ENCODE assay signal across 14 mouse cellular contexts in the genomic region with DNA sequence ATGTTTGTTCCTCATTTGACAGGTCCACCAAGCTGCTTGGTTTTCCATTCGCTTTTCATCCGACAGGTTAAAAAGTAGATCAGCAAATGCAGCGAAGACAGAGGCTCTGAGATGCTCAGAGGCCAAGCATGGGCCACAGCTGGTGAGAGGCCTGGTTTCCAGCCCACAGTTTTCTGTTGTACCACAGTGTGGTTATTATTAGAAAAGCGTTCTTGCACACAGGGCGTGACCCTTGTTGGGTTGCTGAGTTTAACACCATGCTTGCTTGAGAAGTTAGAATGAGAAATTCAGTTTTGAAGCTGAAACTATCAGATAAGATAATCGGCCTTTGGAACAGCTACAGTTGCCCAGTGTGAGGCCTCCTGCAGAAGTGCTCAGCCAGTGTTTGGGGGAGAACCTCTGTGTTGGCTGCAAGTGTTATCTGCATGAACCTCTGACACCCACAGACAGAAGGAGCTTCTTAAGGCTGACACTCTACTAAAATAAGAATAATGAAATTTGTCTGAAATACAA. TPM values are rescaled to one million over a fixed set of nuclear protein-coding genes. Genes with fewer than 3 reads are reported as not detected.
DNase-seq lines count a peak whose midpoint lies in the region; ATAC-seq and TF ChIP-seq lines count a peak whose summit lies in the region.
"Had no signal": no experiment of that assay in that cellular context is flagged by ENCODE, and none has a peak within 500 bp of the region (broad histone marks: within the 10 kb centered on the region; RNA-seq: fewer than 3 reads in every experiment).

No protein-coding gene starts in this region.

- TF ChIP-seq CTCF in heart, postnatal 0 days (IDR thresholded peaks at IDR 0.05; ENCODE audit: low read depth) = no peak

- H3K4me2 ChIP-seq in heart, postnatal 0 days (ENCODE audit: low read depth, low read length) = no peak overlapping the region
- no peak overlapping the region for H3K4me2 ChIP-seq in forebrain, embryonic 13.5 days
- H3K4me2 ChIP-seq in liver, embryonic 16.5 days (ENCODE audit: low read depth, low read length) = no peak overlapping the region
- H3K4me2 ChIP-seq: hindbrain, embryonic 12.5 days; neural tube, embryonic 13.5 days had no signal

- H3K9me3 ChIP-seq in heart, postnatal 0 days (replicated peaks; ENCODE audit: control insufficient read depth, low read length) = no peaks in the 10 kb centered on the region
- H3K9me3 ChIP-seq in forebrain, embryonic 13.5 days (replicated peaks) = no peaks in the 10 kb centered on the region
- no peaks in the 10 kb centered on the region for H3K9me3 ChIP-seq in liver, embryonic 16.5 days (replicated peaks; ENCODE audit: control insufficient read depth, low read length)
- H3K9me3 ChIP-seq: hindbrain, embryonic 12.5 days; neural tube, embryonic 13.5 days had no signal

- WGBS in heart, postnatal 0 days = 36% methylated on average over 6 of the region's 6 CpGs
- WGBS in forebrain, embryonic 13.5 days = 78% methylated on average over 6 of the region's 6 CpGs
- WGBS in liver, embryonic 16.5 days (ENCODE audit: insufficient replicate concordance) = 20% methylated on average over 6 of the region's 6 CpGs

- H3K4me1 ChIP-seq in heart, postnatal 0 days (ENCODE audit: control insufficient read depth, insufficient read depth) = peaks cover 5% of the 10 kb centered on the region; the same call in 1 of the 2 replicates
- peaks cover 54% of the 10 kb centered on the region for H3K4me1 ChIP-seq in forebrain, embryonic 13.5 days
- H3K4me1 ChIP-seq in liver, embryonic 16.5 days (ENCODE audit: control insufficient read depth, low read depth, low read length) = peaks cover 6% of the 10 kb centered on the region

- H3K27ac ChIP-seq in heart, postnatal 0 days (ENCODE audit: low read depth) = no peak overlapping the region
- peak overlapping the region; percentile 95 for H3K27ac ChIP-seq in forebrain, embryonic 13.5 days
- H3K27ac ChIP-seq in liver, embryonic 16.5 days (ENCODE audit: low read length) = no peak overlapping the region
- H3K27ac ChIP-seq: kidney, postnatal 0 days had no signal

- no peaks in the 10 kb centered on the region for H3K27me3 ChIP-seq in heart, postnatal 0 days (ENCODE audit: control insufficient read depth, insufficient read depth, low read length)
- H3K27me3 ChIP-seq in forebrain, embryonic 13.5 days = no peaks in the 10 kb centered on the region
- H3K27me3 ChIP-seq in liver, embryonic 16.5 days (ENCODE audit: control insufficient read depth, insufficient read depth, low read depth, low read length) = no peaks in the 10 kb centered on the region
- H3K27me3 ChIP-seq: hindbrain, embryonic 12.5 days; neural tube, embryonic 13.5 days had no signal

- intact Hi-C loops in heart, postnatal 25 days (cut with DNase I) = loop anchor here (5.0 kb wide), 1 partner anchor 35 kb away; no protein-coding TSS in a partner anchor

- no peak for ATAC-seq in heart, postnatal 0 days (ENCODE audit: insufficient read depth, low read depth)
- no peak for ATAC-seq in forebrain, embryonic 13.5 days
- ATAC-seq in liver, embryonic 16.5 days (ENCODE audit: low read depth) = peak; percentile 81
- ATAC-seq: CD4-positive, CD25-positive, alpha-beta regulatory T cell, adult 4 months had no signal

- DNase-seq in heart, postnatal 0 days (ENCODE audit: low spot score) = peak; percentile 39
- no peak for DNase-seq in heart, postnatal 25 days (ENCODE audit: low spot score)
- DNase-seq in B cell, adult 2 months = peak; percentile 66
- no peak for DNase-seq in right cerebral cortex, postnatal 10 days (ENCODE audit: low spot score in 2 of 2)
- no peak for DNase-seq in cerebellum, adult 9-11 months
- no peak for DNase-seq in MN1 (ENCODE audit: low spot score)
- DNase-seq: right cerebral cortex, postnatal 14 days had no signal

- peaks cover 82% of the 10 kb centered on the region for H3K36me3 ChIP-seq in heart, postnatal 0 days (replicated peaks; ENCODE audit: control insufficient read depth, insufficient read depth, low read length)
- peaks cover 33% of the 10 kb centered on the region for H3K36me3 ChIP-seq in forebrain, embryonic 13.5 days (ENCODE audit: poor library complexity, severe bottlenecking)
- H3K36me3 ChIP-seq in liver, embryonic 16.5 days (ENCODE audit: control insufficient read depth, insufficient read depth) = no peaks in the 10 kb centered on the region; the same call in 1 of the 2 replicates

- no peak overlapping the region for H3K4me3 ChIP-seq in heart, postnatal 0 days (ENCODE audit: low read depth, low read length)
- no peak overlapping the region for H3K4me3 ChIP-seq in forebrain, embryonic 13.5 days
- no peak overlapping the region for H3K4me3 ChIP-seq in liver, embryonic 16.5 days (ENCODE audit: low read depth, low read length)
- H3K4me3 ChIP-seq: erythroblast, embryonic 14.5 days; hindbrain, embryonic 12.5 days; neural tube, embryonic 13.5 days had no signal

- no peak overlapping the region for H3K9ac ChIP-seq in heart, postnatal 0 days (replicated peaks; ENCODE audit: low read depth, low read length)
- no peak overlapping the region for H3K9ac ChIP-seq in forebrain, embryonic 13.5 days
- no peak overlapping the region for H3K9ac ChIP-seq in liver, embryonic 16.5 days (ENCODE audit: low read depth, low read length)
- H3K9ac ChIP-seq: hindbrain, embryonic 12.5 days; neural tube, embryonic 13.5 days had no signal

- TF ChIP-seq EP300 in heart, postnatal 0 days (IDR thresholded peaks at IDR 0.05; ENCODE audit: low read depth) = no peak

RNA-seq across cellular contexts. Expression of a gene that starts 48.1 kb away (rescaled TPM):
- total RNA-seq in heart, postnatal 0 days (2014; rRNA removed; ENCODE audit: low replicate concordance) = 93.7 and 94.2 TPM in 2 replicates
- 24.5 and 28.7 TPM in 2 replicates for polyA plus RNA-seq in heart, postnatal 0 days (2015; fragmentation: Nextera tagmentation; extraction: Ambion mirVana)
- 100 to 1,000 TPM; 155 to 170 TPM for total RNA-seq in heart, postnatal 25 days (2021)
- polyA plus RNA-seq in forebrain, embryonic 13.5 days (2015; fragmentation: Nextera tagmentation; extraction: Ambion mirVana) = 21.3 and 22.3 TPM in 2 replicates
- polyA plus RNA-seq in liver, embryonic 16.5 days (2015; fragmentation: Nextera tagmentation; extraction: Ambion mirVana) = 3.5 and 4.6 TPM in 2 replicates

Comparison
In these comparisons a context has a peak if more than half of its experiments do, and no peak if none do; other contexts are left out.
1. DNase-seq: peak in heart, postnatal 0 days (single experiment) and B cell, adult 2 months (2 of 2); none in heart, postnatal 25 days (single experiment), right cerebral cortex, postnatal 10 days (0 of 2), cerebellum, adult 9-11 months (single experiment) and MN1 (single experiment).